Mouse (Mus musculus): ENCODE results near the gene Ormdl2. TPM values are rescaled to one million over a fixed set of nuclear protein-coding genes. Genes with fewer than 3 reads are reported as not detected.

The Ormdl2 gene
- polyA plus RNA-seq, 1 experiment from 2014 or later: 80.6 TPM

- Histone ChIP-seq H3K9me3 (ENCODE audit: low read length) (no peaks in the 10 kb centered on the region), H3K9ac (replicated peaks) (no peak overlapping the region), H3K4me2 (ENCODE audit: low read depth, low read length) (no peak overlapping the region), H3K36me3 (replicated peaks; ENCODE audit: insufficient read depth, low read length) (peaks cover 10% of the 10 kb centered on the region; the same call in 1 of the 2 replicates), H3K27me3 (ENCODE audit: insufficient read depth, low read length) (no peaks in the 10 kb centered on the region), H3K27ac (ENCODE audit: low read depth) (no peak overlapping the region), H3K4me3 (ENCODE audit: low read depth, low read length) (no peak overlapping the region), H3K4me1 (ENCODE audit: insufficient read depth) (no peaks in the 10 kb centered on the region; the same call in 1 of the 2 replicates)
- DNase-seq (no peak), ATAC-seq (no peak)
- TF ChIP-seq CTCF (IDR thresholded peaks at IDR 0.05; ENCODE audit: low read depth): peak; percentile 29
- TF ChIP-seq EP300 (IDR thresholded peaks at IDR 0.05; ENCODE audit: low read depth): no peak
These were observed 29.4 kb downstream of the Ormdl2 start for GRCm38 (mm10) chr10:128792041-128792440.

DNA sequence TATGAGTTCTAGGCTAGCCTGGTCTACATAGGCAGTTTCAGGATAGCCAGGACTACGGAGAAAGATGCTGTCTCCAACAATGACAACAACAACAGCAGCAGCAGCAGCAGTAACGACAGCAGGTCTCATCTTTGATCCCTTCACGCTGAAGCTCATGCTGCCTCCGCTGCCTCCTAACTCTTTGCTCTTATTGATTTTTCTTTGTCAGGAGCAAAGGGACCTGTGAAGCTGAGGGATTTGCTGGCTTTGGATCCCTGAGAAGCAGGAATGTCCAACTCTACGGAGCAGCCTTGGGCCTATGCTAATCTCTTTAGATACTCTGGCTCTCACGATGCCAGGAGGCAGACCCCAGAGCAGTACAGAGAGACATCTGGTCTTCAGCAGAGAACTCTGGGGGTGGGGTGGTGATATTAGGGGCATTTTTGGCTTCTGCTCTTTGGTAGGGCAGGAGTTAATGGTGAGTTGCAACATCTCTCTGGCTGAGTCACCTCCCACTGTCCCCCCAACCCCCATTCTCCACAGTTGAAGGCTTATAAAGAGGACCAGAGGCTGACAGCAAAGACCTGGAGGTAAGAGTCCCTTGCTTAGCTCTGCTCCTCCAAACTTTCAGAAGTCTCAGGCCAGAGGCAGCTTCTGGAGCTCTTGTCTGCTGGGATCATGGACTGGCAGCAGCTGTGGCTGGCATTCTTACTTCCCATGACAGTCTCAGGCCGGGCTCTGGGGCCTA, 30.9 kb downstream of the Ormdl2 start, which contains the start of gene Mmp19:
Gene Mmp19 (plus strand): TSS at position 513 of the 727 bp plus-strand sequence.
- ATAC-seq: peak; percentile 92
- H3K9ac ChIP-seq (replicated peaks): peak within 1 kb of the TSS; percentile 59
- TF ChIP-seq EP300 (IDR thresholded peaks at IDR 0.05; ENCODE audit: low read depth) (no peak), CTCF (IDR thresholded peaks at IDR 0.05; ENCODE audit: low read depth) (no peak)
- no peaks in the 10 kb centered on the region; the same call in 1 of the 2 replicates for H3K4me1 ChIP-seq (ENCODE audit: insufficient read depth)
- H3K27me3 ChIP-seq (ENCODE audit: insufficient read depth, low read length): no peaks in the 10 kb centered on the region
- peak within 1 kb of the TSS; percentile 62 for H3K4me2 ChIP-seq (ENCODE audit: low read depth, low read length)
- DNase-seq: peak; percentile 58
- peak within 1 kb of the TSS; percentile 74 for H3K27ac ChIP-seq (ENCODE audit: low read depth)
- H3K36me3 ChIP-seq (replicated peaks; ENCODE audit: insufficient read depth, low read length): 0 out of 2 replicates have a peak, but pooled peaks cover 3% of the 10 kb centered on the region
- H3K4me3 ChIP-seq (ENCODE audit: low read depth, low read length): peak within 1 kb of the TSS; percentile 36
- 58% methylated on average over 7 of the region's 7 CpGs for WGBS (ENCODE audit: insufficient replicate concordance)
- H3K9me3 ChIP-seq (ENCODE audit: low read length): no peaks in the 10 kb centered on the region

DNA sequence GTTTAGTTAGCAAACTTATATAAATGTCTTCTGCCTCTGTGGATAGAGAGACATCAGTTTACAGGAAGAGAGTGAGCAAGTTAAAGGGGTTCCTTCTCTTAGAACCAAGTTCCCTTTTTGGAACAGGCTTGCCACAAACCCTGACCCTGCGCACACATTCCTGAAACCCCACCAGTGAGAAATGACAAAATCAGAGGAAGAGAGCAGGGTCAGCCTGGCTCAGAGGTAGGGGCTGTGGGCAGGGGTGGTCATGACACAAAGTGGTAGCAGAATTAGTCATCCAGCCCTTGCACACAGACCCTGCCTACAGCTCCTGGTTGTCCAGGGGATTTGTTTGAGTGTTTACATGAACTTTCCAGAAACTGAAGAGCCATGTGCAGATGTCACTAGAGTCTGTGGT, 41.2 kb downstream of the Ormdl2 start:
- TF ChIP-seq CTCF (IDR thresholded peaks at IDR 0.05; ENCODE audit: low read depth) (no peak), EP300 (IDR thresholded peaks at IDR 0.05; ENCODE audit: low read depth) (no peak)
- DNase-seq (no peak), ATAC-seq (no peak)
- H3K4me1 ChIP-seq (ENCODE audit: insufficient read depth): peaks cover 13% of the 10 kb centered on the region
- H3K4me2 ChIP-seq (ENCODE audit: low read depth, low read length): no peak overlapping the region; the same call in 1 of the 2 replicates
- H3K9me3 ChIP-seq (ENCODE audit: low read length): no peaks in the 10 kb centered on the region; the same call in 1 of the 2 replicates
- H3K4me3 ChIP-seq (ENCODE audit: low read depth, low read length): no peak overlapping the region
- peak overlapping the region; percentile 93 for H3K27ac ChIP-seq (ENCODE audit: low read depth)
- H3K36me3 ChIP-seq (replicated peaks; ENCODE audit: insufficient read depth, low read length): no peaks in the 10 kb centered on the region
- H3K9ac ChIP-seq (replicated peaks): no peak overlapping the region
- no peaks in the 10 kb centered on the region for H3K27me3 ChIP-seq (ENCODE audit: insufficient read depth, low read length)
- WGBS (ENCODE audit: insufficient replicate concordance): 59% methylated on average over 1 of the region's 1 CpGs

DNA sequence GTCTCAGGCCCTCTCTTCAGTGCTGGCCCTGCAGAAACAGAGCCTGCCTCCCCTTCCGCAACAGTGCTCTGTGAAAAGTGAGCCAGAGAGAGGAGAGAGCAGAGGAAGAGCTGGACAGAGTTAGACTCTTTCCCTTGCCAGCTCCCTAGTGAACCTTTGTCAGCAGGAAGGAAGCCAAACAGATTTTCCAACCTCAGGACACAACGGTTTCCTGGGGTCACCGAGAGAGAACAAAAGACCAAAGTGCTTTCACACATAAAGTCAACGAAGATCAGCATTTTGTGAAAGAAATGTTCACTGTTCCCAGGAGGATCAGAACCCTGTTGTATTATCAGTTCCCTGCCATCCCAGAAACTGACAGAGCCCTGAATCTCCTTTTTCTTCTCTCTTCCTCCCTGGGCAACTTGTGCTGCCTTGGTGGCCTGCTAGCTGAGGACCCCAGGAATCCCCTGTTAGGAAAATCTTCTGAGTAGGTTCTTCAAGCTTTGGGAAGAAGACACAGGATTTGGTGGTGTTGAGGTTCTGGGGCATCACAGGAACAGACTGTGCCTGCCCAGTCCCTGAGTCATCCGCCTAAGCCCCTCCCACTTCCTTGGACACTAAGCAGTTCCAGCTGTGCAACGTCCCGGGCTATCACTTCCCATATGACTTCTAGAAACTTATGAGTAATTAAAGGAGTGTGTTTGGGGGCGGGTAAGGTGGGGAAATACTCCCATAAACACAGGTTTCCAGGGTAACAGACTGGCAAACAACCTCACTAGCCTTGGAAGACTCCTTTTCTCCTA, 42.2 kb downstream of the Ormdl2 start:
- peak; percentile 93 for ATAC-seq
- H3K9ac ChIP-seq (replicated peaks): no peak overlapping the region

GRCm38 (mm10) chr10:128778441-128778840, 43.0 kb downstream of the Ormdl2 start:
- no peaks in the 10 kb centered on the region for H3K27me3 ChIP-seq (ENCODE audit: insufficient read depth, low read length)
- H3K4me3 ChIP-seq (ENCODE audit: low read depth, low read length): no peak overlapping the region
- no peak for ATAC-seq
- no peaks in the 10 kb centered on the region for H3K36me3 ChIP-seq (replicated peaks; ENCODE audit: insufficient read depth, low read length)
- DNase-seq: no peak
- TF ChIP-seq CTCF (IDR thresholded peaks at IDR 0.05; ENCODE audit: low read depth): no peak
- no peak for TF ChIP-seq EP300 (IDR thresholded peaks at IDR 0.05; ENCODE audit: low read depth)
- H3K9me3 ChIP-seq (ENCODE audit: low read length): no peaks in the 10 kb centered on the region
- H3K4me1 ChIP-seq (ENCODE audit: insufficient read depth): peaks cover 13% of the 10 kb centered on the region
- H3K27ac ChIP-seq (ENCODE audit: low read depth): peak overlapping the region; percentile 93
- no peak overlapping the region for H3K9ac ChIP-seq (replicated peaks)
- H3K4me2 ChIP-seq (ENCODE audit: low read depth, low read length): no peak overlapping the region
- 85% methylated on average over 2 of the region's 2 CpGs for WGBS (ENCODE audit: insufficient replicate concordance)

More for the DNA sequence above, 42.2 kb downstream of the Ormdl2 start:
- 16% methylated on average over 8 of the region's 8 CpGs for WGBS (ENCODE audit: insufficient replicate concordance)
- no peak overlapping the region for H3K4me3 ChIP-seq (ENCODE audit: low read depth, low read length)
- no peak overlapping the region for H3K4me2 ChIP-seq (ENCODE audit: low read depth, low read length)
- no peaks in the 10 kb centered on the region for H3K36me3 ChIP-seq (replicated peaks; ENCODE audit: insufficient read depth, low read length)
- peak overlapping the region; percentile 93 for H3K27ac ChIP-seq (ENCODE audit: low read depth)
- DNase-seq: peak; percentile 74
- TF ChIP-seq EP300 (IDR thresholded peaks at IDR 0.05; ENCODE audit: low read depth): peak; percentile 64
- TF ChIP-seq CTCF (IDR thresholded peaks at IDR 0.05; ENCODE audit: low read depth): no peak
- H3K4me1 ChIP-seq (ENCODE audit: insufficient read depth): peaks cover 13% of the 10 kb centered on the region
- H3K9me3 ChIP-seq (ENCODE audit: low read length): no peaks in the 10 kb centered on the region; the same call in 1 of the 2 replicates
- H3K27me3 ChIP-seq (ENCODE audit: insufficient read depth, low read length): no peaks in the 10 kb centered on the region

DNA sequence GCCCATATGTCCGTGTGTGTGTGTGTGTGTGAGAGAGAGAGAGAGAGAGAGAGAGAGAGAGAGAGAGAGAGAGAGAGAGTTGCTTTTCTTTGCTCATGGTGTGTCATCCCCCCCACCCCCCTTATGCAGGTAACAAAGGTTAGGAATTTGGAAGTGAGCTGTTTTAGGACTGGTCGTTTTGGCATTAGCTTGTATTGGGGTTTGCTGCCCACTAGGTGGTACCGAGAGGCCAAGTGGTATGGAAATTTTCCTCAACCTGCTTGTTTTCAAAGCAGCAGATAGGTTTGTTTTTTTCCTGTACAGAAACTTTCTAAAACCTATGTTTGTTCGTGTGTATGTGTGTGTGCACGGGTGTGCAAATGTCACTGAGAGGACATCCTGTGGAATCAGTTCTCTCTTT, 47.8 kb downstream of the Ormdl2 start:
- Histone ChIP-seq H3K9ac (replicated peaks) (no peak overlapping the region), H3K4me3 (ENCODE audit: low read depth, low read length) (no peak overlapping the region), H3K4me1 (ENCODE audit: insufficient read depth) (peaks cover 3% of the 10 kb centered on the region), H3K36me3 (replicated peaks; ENCODE audit: insufficient read depth, low read length) (no peaks in the 10 kb centered on the region), H3K9me3 (ENCODE audit: low read length) (no peaks in the 10 kb centered on the region), H3K4me2 (ENCODE audit: low read depth, low read length) (no peak overlapping the region), H3K27ac (ENCODE audit: low read depth) (no peak overlapping the region), H3K27me3 (ENCODE audit: insufficient read depth, low read length) (no peaks in the 10 kb centered on the region)
- no peak for TF ChIP-seq EP300 (IDR thresholded peaks at IDR 0.05; ENCODE audit: low read depth)
- TF ChIP-seq CTCF (IDR thresholded peaks at IDR 0.05; ENCODE audit: low read depth): peak; percentile 66
- 21% methylated on average over 5 of the region's 5 CpGs for WGBS (ENCODE audit: insufficient replicate concordance)
- no peak for DNase-seq
- ATAC-seq: peak; percentile 57; the same call in 1 of the 2 replicates

Data from liver, postnatal 0 days (tissue).